Mouse (Mus musculus) heart, embryonic 13.5 days (tissue): ENCODE results near the gene Gm5460. TPM values are rescaled to one million over a fixed set of nuclear protein-coding genes. Genes with fewer than 3 reads are reported as not detected.

Source experiments
- polyA plus RNA-seq: library from polyadenylated mRNA; unstranded; fragments of >200 nt; fragmentation: Nextera tagmentation; extraction: Ambion mirVana; gene quantifications from 2 replicates; pipeline ENCODE4 v1.2.1, GENCODE M21; 2015

Gm5460 gene
- polyA plus RNA-seq, 1 experiment from 2014 or later, result 0.04 TPM

Other genes starting within 250 kb of the Gm5460 start
- 2.7 and 5.0 TPM in 2 replicates for gene Gdf10, start 93.2 kb upstream of the Gm5460 start, polyA plus RNA-seq
- 0.41 and 0.43 TPM in 2 replicates for gene Gdf2, start 75.7 kb upstream of the Gm5460 start, polyA plus RNA-seq
- gene Rbp3, start 62.8 kb upstream of the Gm5460 start, polyA plus RNA-seq, result 0.03 and 0.09 TPM in 2 replicates
- gene Zfp488, start 38.0 kb upstream of the Gm5460 start, polyA plus RNA-seq, result 0.03 TPM in 2 replicates
- not detected in 2 replicates for gene Gm30083, start 1.6 kb upstream of the Gm5460 start, polyA plus RNA-seq
- gene Antxrl, start 35.9 kb downstream of the Gm5460 start, polyA plus RNA-seq, result not detected in 2 replicates
- 0.91 and 1.3 TPM in 2 replicates for gene Anxa8, start 69.2 kb downstream of the Gm5460 start, polyA plus RNA-seq
- gene A630023A22Rik, start 86.0 kb downstream of the Gm5460 start, polyA plus RNA-seq, result not detected in 2 replicates
- 0.07 and 0.08 TPM in 2 replicates for gene Npy4r, start 135.7 kb downstream of the Gm5460 start, polyA plus RNA-seq
- gene Gprin2, start 184.9 kb downstream of the Gm5460 start, polyA plus RNA-seq, result 0.08 and 0.28 TPM in 2 replicates
- 0.18 and 0.27 TPM in 2 replicates for gene Syt15, start 202.8 kb downstream of the Gm5460 start, polyA plus RNA-seq